Mouse (Mus musculus) ES-E14 (cell line): ENCODE measurements around the gene Arf4. TPM values are rescaled to one million over a fixed set of nuclear protein-coding genes. Genes with fewer than 3 reads are reported as not detected.

Experiments used
- DNase-seq: peaks from one replicate; pipeline ENCODE4 v3.0.0-alpha.2; 2013; ENCODE audit warnings: low read depth, low spot score
- H3K27ac ChIP-seq: 2 replicates; pipeline ENCODE4 v1.5.1; 2012; ENCODE audit warnings: low read depth, mild to moderate bottlenecking, low read length, moderate library complexity, mixed read lengths; ENCODE audit not compliant: poor library complexity, insufficient read depth, severe bottlenecking
- H3K36me3 ChIP-seq: 2 replicates; pipeline ENCODE4 v1.6.1; 2012; ENCODE audit warnings: mild to moderate bottlenecking, low read length, moderate library complexity, mixed read lengths; ENCODE audit not compliant: control insufficient read depth, poor library complexity, insufficient read depth, severe bottlenecking
- H3K4me1 ChIP-seq, 2 experiments: fragments of 150-350 bp in 1 of 2; sonication (generic) in 1 of 2; 2 replicates each; pipeline ENCODE4 v1.6.1; 2012; ENCODE audit warnings: low read length in 2 of 2, mild to moderate bottlenecking in 1 of 2, mixed read lengths in 1 of 2; ENCODE audit not compliant: control insufficient read depth in 2 of 2, insufficient read depth in 2 of 2, poor library complexity in 1 of 2
- H3K4me3 ChIP-seq, 2 experiments: fragments of 150-350 bp in 1 of 2; sonication (generic) in 1 of 2; 2 replicates each; pipeline ENCODE4 v1.5.1; 2012; ENCODE audit warnings: low read length in 2 of 2, low read depth in 1 of 2, mild to moderate bottlenecking in 1 of 2, mixed read lengths in 1 of 2; ENCODE audit not compliant: insufficient read depth in 1 of 2, poor library complexity in 1 of 2, severe bottlenecking in 1 of 2
- H3K9ac ChIP-seq: 2 replicates; pipeline ENCODE4 v1.6.1; 2012; ENCODE audit warnings: low read depth, mild to moderate bottlenecking, low read length, mixed read lengths; ENCODE audit not compliant: poor library complexity, insufficient read depth, severe bottlenecking
- H3K9me3 ChIP-seq: fragments of 150-350 bp; sonication (generic); 2 replicates; pipeline ENCODE4 v1.6.1; 2012; ENCODE audit warnings: low read depth, mild to moderate bottlenecking, low read length; ENCODE audit not compliant: control insufficient read depth, insufficient read depth
- CHD2 ChIP-seq: IDR thresholded peaks from 2 replicates; pipeline ENCODE4 v1.6.1; 2014; ENCODE audit warnings: mild to moderate bottlenecking, low read depth, low read length, inconsistent platforms
- HCFC1 ChIP-seq: IDR thresholded peaks from 2 replicates; pipeline ENCODE4 v1.6.1; 2012; ENCODE audit warnings: low read length, inconsistent platforms, borderline replicate concordance; ENCODE audit not compliant: insufficient read depth
- MAFK ChIP-seq: IDR thresholded peaks from 2 replicates; pipeline ENCODE4 v1.6.1; 2014; ENCODE audit warnings: mild to moderate bottlenecking, low read depth, low read length, inconsistent platforms; ENCODE audit not compliant: insufficient read depth
- ZC3H11A ChIP-seq: IDR thresholded peaks from 2 replicates; pipeline ENCODE4 v1.6.1; 2012; ENCODE audit warnings: low read depth, mild to moderate bottlenecking, inconsistent platforms, low read length, borderline replicate concordance
- ZNF384 ChIP-seq: IDR thresholded peaks from 2 replicates; pipeline ENCODE4 v1.6.1; 2012; ENCODE audit warnings: low read depth, low read length, inconsistent platforms
- in situ Hi-C, 2 experiments: fragments of 600-800 bp; cut with MboI; formaldehyde crosslinking; loops; one replicate each; pipeline ENCODE4 v1.15.1; 2025; ENCODE audit warnings: low sequenced_read_pairs in 2 of 2, inconsistent platforms in 1 of 2; ENCODE audit not compliant: unreplicated experiment in 2 of 2
- total RNA-seq: library from RNA; depleted of rRNA; stranded (reverse); fragments of 300-350 nt; gene quantifications from 2 replicates; pipeline ENCODE4 v1.2.3, GENCODE M21; 2012

The Arf4 gene
- total RNA-seq, 1 experiment = 80.5 TPM

GRCm38 (mm10) chr14:26626605-26627140, 11.2 kb upstream of the Arf4 start:
- DNase-seq = no peak
- Histone ChIP-seq H3K36me3 (peaks cover 13% of the 10 kb centered on the region; the same call in 1 of the 2 replicates), H3K9me3 (no peaks in the 10 kb centered on the region), H3K9ac (no peak overlapping the region), H3K4me1 (no peaks in the 10 kb centered on the region), H3K4me3 (no peak overlapping the region), H3K27ac (no peak overlapping the region)
- no peak for TF ChIP-seq CHD2
- no peak for TF ChIP-seq ZC3H11A
- TF ChIP-seq HCFC1 = no peak
- TF ChIP-seq ZNF384 = no peak
- TF ChIP-seq MAFK = no peak
- in situ Hi-C loops = no loop called here

GRCm38 (mm10) chr14:26637025-26637850, 636 bp upstream of the Arf4 start:
- no peak overlapping the region; the same call in 1 of the 2 replicates for H3K27ac ChIP-seq
- in situ Hi-C loops = no loop called here
- no peaks in the 10 kb centered on the region for H3K9me3 ChIP-seq
- no peaks in the 10 kb centered on the region for H3K36me3 ChIP-seq
- H3K4me1 ChIP-seq = peaks cover 0 to 2% of the 10 kb centered on the region in 2 experiments; a peak in 1 of 4 replicates
- peak overlapping the region; percentile 63; the same call in 1 of the 2 replicates for H3K9ac ChIP-seq
- DNase-seq = no peak
- TF ChIP-seq ZC3H11A (no peak), ZNF384 (no peak)
- H3K4me3 ChIP-seq = peak overlapping the region; percentile 91 to 97

DNA sequence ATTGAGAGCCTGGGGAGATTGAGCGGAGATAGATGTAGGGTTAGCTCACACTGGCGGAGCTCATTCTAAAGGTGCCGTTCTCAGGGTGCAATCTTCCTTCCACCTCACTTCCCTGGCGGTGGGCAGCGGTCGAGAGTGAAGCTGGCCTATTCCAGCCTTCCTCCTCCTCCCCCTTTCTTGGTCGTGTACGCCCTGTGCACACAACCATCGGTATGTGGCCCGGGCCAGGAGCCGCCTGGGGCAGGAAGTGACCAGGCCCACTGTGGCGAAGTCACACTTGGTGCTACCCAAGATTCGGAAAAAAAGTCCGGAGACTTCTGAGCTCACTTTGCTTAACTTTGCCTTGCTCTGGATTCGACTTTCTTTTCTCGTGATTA, 822 bp downstream of the Arf4 start:
- no peak for DNase-seq

GRCm38 (mm10) chr14:26639251-26639650, 1.4 kb downstream of the Arf4 start:
- H3K27ac ChIP-seq = no peak overlapping the region
- peak overlapping the region; percentile 91 to 97 for H3K4me3 ChIP-seq
- H3K9ac ChIP-seq = peak overlapping the region; percentile 95
- H3K36me3 ChIP-seq = no peaks in the 10 kb centered on the region
- peaks cover 0 to 2% of the 10 kb centered on the region in 2 experiments; a peak in 1 of 4 replicates for H3K4me1 ChIP-seq
- TF ChIP-seq CHD2 (no peak), ZNF384 (no peak), HCFC1 (no peak), ZC3H11A (no peak), MAFK (no peak)
- H3K9me3 ChIP-seq = no peaks in the 10 kb centered on the region
- in situ Hi-C loops = no loop called here
- DNase-seq = no peak

More for the DNA sequence above, 822 bp downstream of the Arf4 start:
- Histone ChIP-seq H3K9me3 (no peaks in the 10 kb centered on the region), H3K27ac (peak overlapping the region; percentile 89), H3K4me1 (peaks cover 0 to 2% of the 10 kb centered on the region in 2 experiments; a peak in 1 of 4 replicates), H3K36me3 (no peaks in the 10 kb centered on the region), H3K4me3 (peak overlapping the region; percentile 91 to 97), H3K9ac (peak overlapping the region; percentile 95)
- TF ChIP-seq ZNF384 (no peak; the same call in 1 of the 2 replicates), MAFK (no peak), CHD2 (no peak), ZC3H11A (no peak), HCFC1 (no peak)
- in situ Hi-C loops = no loop called here
